Mouse (Mus musculus) kidney, postnatal 0 days (tissue): Measurements from ENCODE around the gene Lsamp. TPM values are rescaled to one million over a fixed set of nuclear protein-coding genes. Genes with fewer than 3 reads are reported as not detected.
A peak's percentile ranks its signal among the peaks of the same experiment; 100 is the strongest.

ENCODE experiments used
- ATAC-seq: fragments of 200-750 bp; cut with Nextera tagmentation; replicated peaks from 2 replicates; pipeline ENCODE4 v1.8.0; 2017; ENCODE audit warnings: low read depth, moderate number of reproducible peaks, moderate TSS enrichment, moderate library complexity; ENCODE audit not compliant: low FRiP score
- DNase-seq: peaks from one replicate; pipeline ENCODE4 v3.0.0-alpha.2; 2016; ENCODE audit warnings: low spot score
- H3K27ac ChIP-seq: fragments of 300-500 bp; sonication (generic); 2 replicates; pipeline ENCODE4 v1.5.1; 2014; ENCODE audit warnings: mild to moderate bottlenecking
- H3K27me3 ChIP-seq: fragments of 300-500 bp; sonication (generic); 2 replicates; pipeline ENCODE4 v1.6.1; 2014; ENCODE audit warnings: low read length, mixed read lengths; ENCODE audit not compliant: insufficient read depth
- H3K36me3 ChIP-seq: fragments of 300-500 bp; sonication (generic); 2 replicates; pipeline ENCODE4 v1.6.1; 2014; ENCODE audit warnings: low read length, mixed read lengths; ENCODE audit not compliant: insufficient read depth
- H3K4me1 ChIP-seq: fragments of 300-500 bp; sonication (generic); replicated peaks from 2 replicates; pipeline ENCODE4 v1.6.1; 2014; ENCODE audit warnings: antibody characterized with exemption, low read length, mixed read lengths; ENCODE audit not compliant: insufficient read depth
- H3K4me2 ChIP-seq: fragments of 300-500 bp; sonication (generic); 2 replicates; pipeline ENCODE4 v1.6.1; 2014; ENCODE audit warnings: mild to moderate bottlenecking, low read length, moderate library complexity, mixed read lengths
- H3K4me3 ChIP-seq: fragments of 300-500 bp; sonication (generic); replicated peaks from 2 replicates; pipeline ENCODE4 v1.5.1; 2014; ENCODE audit warnings: low read depth, low read length
- H3K9ac ChIP-seq: fragments of 300-500 bp; sonication (generic); 2 replicates; pipeline ENCODE4 v1.6.1; 2014; ENCODE audit warnings: low read depth, low read length
- H3K9me3 ChIP-seq: fragments of 300-500 bp; sonication (generic); replicated peaks from 2 replicates; pipeline ENCODE4 v1.6.1; 2016; ENCODE audit warnings: low read length, inconsistent platforms, mixed read lengths
- CTCF ChIP-seq: IDR thresholded peaks from 2 replicates; pipeline ENCODE4 v1.5.1; 2016; ENCODE audit warnings: antibody characterized with exemption, low read depth, mild to moderate bottlenecking, moderate library complexity
- WGBS: fragments of 180-500 bp; shearing (Covaris S2); extraction: QIAGEN DNeasy Blood & Tissue Kit; methylation state at CpG from one replicate; pipeline ENCODE4 v1.1.7; 2014; 5-methylcytosine and 5-hydroxymethylcytosine counted together
- polyA plus RNA-seq: library from polyadenylated mRNA; unstranded; fragments of >200 nt; fragmentation: Nextera tagmentation; extraction: Ambion mirVana; gene quantifications from 2 replicates; pipeline ENCODE4 v1.2.1, GENCODE M21; 2015

Lsamp gene
- polyA plus RNA-seq, 1 experiment from 2014 or later: 2.7 TPM

- no peaks in the 10 kb centered on the region for H3K36me3 ChIP-seq
- H3K4me1 ChIP-seq: no peaks in the 10 kb centered on the region
- DNase-seq (no peak), ATAC-seq (no peak)
- WGBS: 63% methylated on average over 1 of the region's 1 CpGs
- no peaks in the 10 kb centered on the region for H3K27me3 ChIP-seq
- no peak overlapping the region for H3K4me2 ChIP-seq
- no peak for TF ChIP-seq CTCF
- H3K9ac ChIP-seq: no peak overlapping the region
- no peaks in the 10 kb centered on the region for H3K9me3 ChIP-seq
- H3K4me3 ChIP-seq: no peak overlapping the region
- no peak overlapping the region for H3K27ac ChIP-seq
Measured at GRCm38 (mm10) chr16:41787146-41787545, 1803.0 kb downstream of the Lsamp start.

- ATAC-seq (no peak), DNase-seq (no peak)
- Histone ChIP-seq H3K27me3 (no peaks in the 10 kb centered on the region), H3K4me2 (no peak overlapping the region), H3K9ac (no peak overlapping the region), H3K27ac (no peak overlapping the region), H3K4me1 (no peaks in the 10 kb centered on the region), H3K36me3 (no peaks in the 10 kb centered on the region), H3K4me3 (no peak overlapping the region), H3K9me3 (no peaks in the 10 kb centered on the region)
- TF ChIP-seq CTCF: no peak
- 90% methylated on average over 2 of the region's 2 CpGs for WGBS
Measured at GRCm38 (mm10) chr16:41790016-41790415, 1805.9 kb downstream of the Lsamp start.

GRCm38 (mm10) chr16:41820369-41820768, 1836.2 kb downstream of the Lsamp start:
- Histone ChIP-seq H3K4me1 (no peaks in the 10 kb centered on the region), H3K4me3 (no peak overlapping the region), H3K36me3 (no peaks in the 10 kb centered on the region), H3K4me2 (no peak overlapping the region), H3K27ac (no peak overlapping the region), H3K9me3 (no peaks in the 10 kb centered on the region), H3K9ac (no peak overlapping the region), H3K27me3 (no peaks in the 10 kb centered on the region)
- no peak for TF ChIP-seq CTCF
- 81% methylated on average over 6 of the region's 6 CpGs for WGBS
- DNase-seq (no peak), ATAC-seq (no peak)

- ATAC-seq: no peak
- Histone ChIP-seq H3K4me3 (no peak overlapping the region), H3K4me1 (no peaks in the 10 kb centered on the region), H3K27ac (no peak overlapping the region), H3K36me3 (no peaks in the 10 kb centered on the region), H3K4me2 (no peak overlapping the region), H3K9ac (no peak overlapping the region), H3K27me3 (no peaks in the 10 kb centered on the region), H3K9me3 (no peaks in the 10 kb centered on the region)
- 37% methylated on average over 5 of the region's 5 CpGs for WGBS
- no peak for TF ChIP-seq CTCF
- peak; percentile 52 for DNase-seq
Measured at GRCm38 (mm10) chr16:41826899-41827604, 1842.9 kb downstream of the Lsamp start.

- no peak overlapping the region for H3K9ac ChIP-seq
- no peaks in the 10 kb centered on the region for H3K4me1 ChIP-seq
- DNase-seq (no peak), ATAC-seq (no peak)
- H3K4me2 ChIP-seq: no peak overlapping the region
- WGBS: 75% methylated on average over 3 of the region's 3 CpGs
- H3K36me3 ChIP-seq: no peaks in the 10 kb centered on the region
- TF ChIP-seq CTCF: no peak
- H3K4me3 ChIP-seq: no peak overlapping the region
- no peak overlapping the region for H3K27ac ChIP-seq
- H3K27me3 ChIP-seq: no peaks in the 10 kb centered on the region
- H3K9me3 ChIP-seq: no peaks in the 10 kb centered on the region
Measured at GRCm38 (mm10) chr16:41827605-41827948, 1843.4 kb downstream of the Lsamp start.

GRCm38 (mm10) chr16:41834637-41835036, 1850.5 kb downstream of the Lsamp start:
- no peaks in the 10 kb centered on the region for H3K4me1 ChIP-seq
- H3K9ac ChIP-seq: no peak overlapping the region
- no peak for TF ChIP-seq CTCF
- H3K27ac ChIP-seq: no peak overlapping the region
- no peak overlapping the region for H3K4me3 ChIP-seq
- no peaks in the 10 kb centered on the region for H3K9me3 ChIP-seq
- no peaks in the 10 kb centered on the region for H3K27me3 ChIP-seq
- H3K4me2 ChIP-seq: no peak overlapping the region
- H3K36me3 ChIP-seq: no peaks in the 10 kb centered on the region
- ATAC-seq (no peak; the same call in 1 of the 2 replicates), DNase-seq (peak; percentile 59)
- WGBS: 35% methylated on average over 3 of the region's 3 CpGs

GRCm38 (mm10) chr16:41835745-41836144, 1851.6 kb downstream of the Lsamp start:
- Histone ChIP-seq H3K9me3 (no peaks in the 10 kb centered on the region), H3K4me1 (no peaks in the 10 kb centered on the region), H3K36me3 (no peaks in the 10 kb centered on the region), H3K4me2 (no peak overlapping the region), H3K27me3 (no peaks in the 10 kb centered on the region), H3K27ac (no peak overlapping the region), H3K9ac (no peak overlapping the region), H3K4me3 (no peak overlapping the region)
- DNase-seq (peak; percentile 74), ATAC-seq (no peak)
- 29% methylated on average over 6 of the region's 6 CpGs for WGBS
- peak; percentile 88 for TF ChIP-seq CTCF
